Mouse (Mus musculus) heart, adult 11 months (tissue): Measurements from ENCODE around the gene Pde2a.

Experiments used
- DNase-seq: peaks from one replicate; pipeline ENCODE4 v3.0.0; 2022

The Pde2a gene

DNA sequence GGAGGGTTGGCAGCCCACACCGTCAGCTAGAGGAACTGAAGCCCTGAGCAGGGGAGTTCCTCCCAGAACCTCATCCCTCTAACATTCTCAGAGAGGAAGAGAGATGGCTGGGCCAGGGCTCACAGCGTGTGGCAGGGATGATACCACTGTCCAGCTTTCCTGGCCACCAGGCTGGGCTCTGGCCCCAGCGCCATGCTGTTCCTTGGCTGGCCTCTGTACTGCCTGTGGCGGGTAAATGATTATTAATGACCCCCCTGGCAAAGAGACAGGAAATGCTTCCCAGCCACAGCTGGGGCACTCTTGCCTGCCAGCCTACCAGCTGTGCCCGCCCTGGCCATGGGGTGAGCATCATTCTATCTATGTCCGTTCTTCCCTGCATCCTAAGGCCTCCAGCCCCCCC, 33.6 kb downstream of the Pde2a start:
- DNase-seq = peak; percentile 88

DNA sequence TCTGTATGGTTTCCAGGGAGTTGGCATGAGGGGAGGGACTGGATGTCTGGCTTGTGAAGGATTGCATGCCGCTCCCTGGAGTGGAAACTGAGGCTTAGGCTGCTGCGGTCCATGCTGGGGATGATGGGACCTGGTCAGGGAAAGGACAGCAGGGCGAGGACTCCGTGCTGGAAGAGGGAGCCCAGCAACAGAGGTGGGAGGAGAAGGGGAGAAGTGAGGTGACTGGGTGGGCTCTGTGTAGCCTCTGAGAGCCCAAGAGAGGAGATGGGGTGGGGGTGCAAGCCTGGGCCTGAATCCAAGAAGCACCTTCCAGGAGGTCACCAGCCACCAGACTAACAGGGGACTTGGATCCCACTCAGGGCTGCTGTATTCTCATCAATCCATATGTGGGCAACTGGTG, 34.8 kb downstream of the Pde2a start:
- peak; percentile 91 for DNase-seq

DNA sequence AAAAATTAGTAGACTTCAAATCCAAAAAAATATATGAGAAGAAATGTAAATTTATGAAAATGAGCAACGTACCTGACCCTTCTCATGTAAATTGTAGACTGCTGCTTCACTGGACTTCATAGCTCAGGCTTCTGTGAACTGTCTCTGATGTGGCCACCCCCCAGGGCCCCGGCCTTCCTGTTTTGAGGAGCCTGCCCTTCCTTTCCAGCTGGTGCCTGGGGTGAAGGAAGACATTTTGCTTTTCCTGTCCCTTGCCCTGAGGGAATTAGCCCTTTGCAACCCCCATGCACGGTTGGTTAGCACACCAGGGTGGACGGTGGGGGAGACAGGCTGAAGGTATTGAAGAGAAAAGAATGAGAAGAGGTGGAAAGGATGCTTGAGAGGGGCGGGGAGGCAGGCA, 35.3 kb downstream of the Pde2a start:
- DNase-seq = peak; percentile 96

DNA sequence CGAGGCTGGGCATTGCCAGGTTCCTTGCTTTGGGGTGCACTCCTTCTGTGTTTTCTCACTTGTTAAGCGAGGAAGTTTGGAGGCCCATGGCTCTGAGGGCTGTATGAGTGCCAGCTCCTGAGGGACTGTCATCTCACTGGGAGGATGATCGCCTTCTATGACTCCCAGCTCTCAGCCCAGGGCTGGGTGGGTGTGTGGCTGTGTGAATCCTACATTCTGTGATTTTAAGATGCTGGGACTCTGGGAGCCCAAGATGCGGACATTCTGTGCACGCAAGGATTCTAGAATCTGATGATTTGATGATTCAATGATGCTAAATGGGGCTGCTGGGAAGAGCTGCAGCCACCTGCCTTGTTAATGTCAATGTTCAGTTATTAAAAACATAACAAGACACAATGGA, 35.8 kb downstream of the Pde2a start:
- peak; percentile 92 for DNase-seq

DNA sequence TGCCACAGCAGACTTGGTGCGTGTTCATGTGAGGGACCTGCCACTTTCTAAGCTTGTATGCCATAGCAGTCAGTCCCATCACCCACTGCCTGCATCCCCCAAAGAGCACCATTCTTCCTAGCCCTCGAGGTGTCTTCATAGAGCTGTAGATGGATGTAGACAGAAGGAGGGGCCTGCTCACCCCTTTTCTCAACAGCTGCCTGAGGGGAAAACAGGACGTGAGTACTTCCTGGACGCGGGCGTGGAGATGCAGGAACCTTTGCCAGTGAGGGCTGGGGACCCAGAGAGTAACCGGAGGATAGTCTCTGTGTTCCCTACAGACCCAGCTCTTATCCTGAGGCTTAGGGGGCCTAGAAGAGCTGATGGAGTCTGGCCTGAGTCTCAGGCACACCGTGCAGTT, 36.3 kb downstream of the Pde2a start:
- peak; percentile 98 for DNase-seq

DNA sequence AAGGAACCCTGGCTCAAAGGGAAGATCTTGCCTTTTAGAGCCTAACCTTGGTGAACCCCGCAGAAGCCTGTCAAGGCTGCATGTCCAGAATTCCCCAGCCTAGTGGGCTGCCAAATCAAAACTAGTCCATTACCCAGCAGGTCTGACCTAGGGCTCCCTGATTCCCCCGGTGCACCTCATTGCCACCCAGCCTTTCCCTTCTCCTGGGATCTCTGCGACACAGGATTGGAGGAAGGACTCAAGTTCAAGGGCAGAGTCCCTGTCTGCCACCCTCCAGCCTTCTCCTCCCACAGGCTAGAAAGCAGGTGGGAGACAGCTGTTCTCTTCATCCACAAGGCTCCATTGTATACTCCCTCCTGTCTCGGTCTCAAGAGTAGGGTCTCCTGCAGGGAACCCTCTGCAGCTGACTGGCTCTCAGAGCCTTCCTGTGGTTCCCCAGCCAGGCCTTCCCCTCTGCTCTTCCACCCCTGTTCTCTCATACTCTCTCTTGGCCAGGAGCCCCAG, 36.8 kb downstream of the Pde2a start:
- peak; percentile 90 for DNase-seq

DNA sequence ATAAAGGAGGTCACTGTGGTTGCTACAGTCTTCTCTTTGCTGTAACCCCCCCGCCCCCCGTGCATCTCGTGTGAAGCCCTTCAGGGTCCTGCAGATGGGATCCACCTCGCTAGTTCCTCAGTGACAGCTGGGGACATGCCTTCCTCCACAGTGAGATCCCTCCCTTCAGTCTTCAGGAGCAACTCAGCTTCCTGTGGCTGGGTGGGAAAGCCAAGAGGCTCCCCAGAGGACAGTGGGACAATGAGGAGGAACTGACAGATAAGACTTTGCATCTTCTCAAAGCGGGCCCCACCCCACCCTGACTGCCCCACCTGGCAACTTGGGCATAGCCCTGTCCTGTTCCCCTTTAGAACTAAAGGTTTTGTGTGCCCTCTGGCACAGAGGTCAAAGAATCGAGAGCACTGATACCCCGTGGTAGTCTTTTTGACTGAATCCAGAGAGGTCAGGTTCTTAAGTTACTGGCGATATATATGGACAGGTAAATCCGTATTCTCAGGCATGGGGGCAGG, 37.9 kb downstream of the Pde2a start:
- peak; percentile 97 for DNase-seq

DNA sequence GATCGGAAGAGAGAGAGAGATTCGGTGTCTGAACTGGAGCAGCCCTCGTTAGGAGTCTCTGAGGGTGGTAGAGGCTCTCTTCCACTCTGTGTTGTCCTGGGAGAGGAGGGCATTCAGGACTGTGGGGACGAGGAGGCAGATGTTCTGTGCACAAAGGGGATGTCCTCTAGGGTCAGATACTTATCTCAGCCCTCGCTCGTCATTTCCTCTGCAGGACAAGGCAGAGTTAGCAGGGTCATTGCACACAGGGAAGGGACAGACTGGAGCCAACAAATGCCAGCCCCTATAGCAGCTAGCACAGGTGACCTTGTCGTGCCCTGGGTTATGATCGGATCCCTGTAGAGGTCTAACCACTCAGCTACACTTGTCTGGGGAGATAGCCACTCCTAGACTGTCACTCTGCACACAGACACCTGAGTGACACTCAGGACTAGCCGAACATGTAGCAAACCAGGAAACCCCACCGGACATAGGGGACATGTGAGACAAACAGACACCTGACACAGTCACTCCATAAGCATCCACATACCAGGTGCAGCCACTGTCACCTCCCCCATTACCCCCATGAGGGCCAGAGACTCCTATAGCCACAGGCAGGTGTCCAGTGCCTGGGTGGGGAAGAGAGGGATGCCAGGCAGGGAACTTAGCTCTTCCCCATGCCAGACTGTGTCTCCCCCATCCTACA, 38.6 kb downstream of the Pde2a start:
- DNase-seq = peak; percentile 95

DNA sequence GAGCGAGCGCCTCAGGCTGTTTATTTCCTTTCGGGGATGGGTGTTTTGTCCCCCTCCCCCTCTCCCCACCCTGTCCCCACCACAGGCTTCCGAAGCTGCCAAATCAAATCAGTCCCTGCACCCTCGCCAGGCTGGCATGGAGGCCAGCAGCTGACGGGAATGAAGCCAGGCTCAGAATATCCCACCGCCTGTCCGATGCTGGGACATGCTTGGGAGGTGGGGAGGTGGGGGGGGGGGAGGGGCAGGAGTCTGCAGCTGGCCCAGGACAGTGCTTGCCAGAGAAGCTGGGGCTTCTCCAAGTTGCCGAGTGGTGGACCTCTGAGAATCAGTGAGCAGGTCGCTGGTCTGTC, 39.1 kb downstream of the Pde2a start:
- peak; percentile 99 for DNase-seq

DNA sequence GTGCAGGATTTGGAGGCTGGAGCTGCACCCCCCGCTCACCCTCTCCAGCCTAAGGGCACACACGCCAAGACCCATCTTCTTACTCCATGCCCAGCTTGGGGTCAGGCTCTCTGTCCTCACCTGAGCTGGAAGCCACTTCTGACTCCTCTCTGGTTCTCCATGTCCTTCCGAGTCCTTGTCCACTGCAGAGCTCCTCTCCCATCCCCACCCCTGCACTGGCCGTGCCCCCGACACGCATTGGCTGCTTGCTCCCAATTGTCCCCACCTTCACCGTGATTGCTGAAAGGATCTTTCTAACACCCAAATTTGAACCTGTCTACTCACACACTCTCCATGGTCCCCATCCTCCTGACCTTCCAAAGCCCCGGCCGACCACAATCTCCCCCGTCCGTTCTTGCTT, 40.1 kb downstream of the Pde2a start:
- peak; percentile 92 for DNase-seq

DNA sequence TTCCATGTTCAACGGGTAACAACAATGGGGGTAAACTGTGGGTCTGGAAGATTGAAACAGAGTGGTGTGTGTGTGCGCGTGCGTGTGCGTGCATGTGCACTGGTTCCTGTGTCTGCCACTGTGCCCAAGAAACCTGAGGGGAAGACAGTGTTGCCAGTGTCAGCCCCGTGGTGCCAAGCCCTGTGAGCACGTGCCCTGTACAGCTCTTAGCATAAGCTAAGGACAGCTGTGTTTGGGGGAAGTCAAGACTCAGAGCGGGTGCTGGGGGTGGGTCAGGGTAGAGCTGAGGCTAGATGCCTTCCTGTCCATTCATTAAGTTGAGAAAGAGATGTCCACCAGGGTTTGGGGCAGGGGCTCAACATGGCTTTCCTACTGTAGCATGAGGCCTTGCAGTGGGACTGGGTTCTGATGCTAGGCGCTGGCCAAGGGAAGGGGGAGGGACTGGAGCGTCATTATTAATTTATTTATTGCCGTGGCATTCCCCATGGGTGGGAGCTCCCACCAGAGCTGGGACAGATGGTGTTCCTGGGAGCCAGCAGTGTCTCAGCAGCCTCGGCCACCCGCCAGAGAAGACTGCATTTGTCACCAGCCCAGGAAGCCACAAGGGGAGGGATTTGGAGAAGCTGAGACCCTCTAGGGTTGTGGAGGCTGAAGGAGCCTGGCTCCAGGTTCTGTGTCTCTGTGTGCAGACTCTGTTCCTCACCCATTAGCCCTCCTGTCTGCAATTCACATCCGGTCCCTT, 41.0 kb downstream of the Pde2a start:
- peak; percentile 93 for DNase-seq

DNA sequence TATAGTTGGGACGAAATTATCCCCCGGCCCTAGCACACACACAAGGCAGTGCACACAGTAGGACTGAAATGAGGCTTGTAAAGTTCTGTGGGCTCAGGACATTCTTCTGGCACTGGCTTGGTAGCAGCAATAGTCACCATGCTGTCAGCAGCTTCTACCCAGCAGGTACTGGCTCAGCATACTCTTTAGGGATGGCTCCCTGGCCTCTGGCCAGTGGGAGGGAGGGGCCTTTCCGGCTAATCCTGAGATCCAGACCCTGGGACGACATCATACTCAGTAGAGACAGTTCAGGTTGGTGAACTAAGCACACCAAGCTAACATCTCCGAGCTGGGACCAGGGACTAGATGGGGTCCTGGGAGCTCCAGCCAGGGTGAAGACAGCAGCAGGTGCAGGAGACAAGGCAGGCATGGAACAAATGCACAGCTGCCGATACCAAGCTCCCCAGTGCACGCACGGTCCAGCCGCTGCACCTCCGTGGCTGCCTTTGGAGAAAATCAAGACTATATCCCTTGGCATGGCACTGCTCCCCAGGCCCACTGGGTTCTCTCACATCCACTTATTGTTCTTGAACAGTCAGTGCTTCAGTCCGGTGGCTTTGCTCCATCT, 42.3 kb downstream of the Pde2a start:
- DNase-seq = no peak

DNA sequence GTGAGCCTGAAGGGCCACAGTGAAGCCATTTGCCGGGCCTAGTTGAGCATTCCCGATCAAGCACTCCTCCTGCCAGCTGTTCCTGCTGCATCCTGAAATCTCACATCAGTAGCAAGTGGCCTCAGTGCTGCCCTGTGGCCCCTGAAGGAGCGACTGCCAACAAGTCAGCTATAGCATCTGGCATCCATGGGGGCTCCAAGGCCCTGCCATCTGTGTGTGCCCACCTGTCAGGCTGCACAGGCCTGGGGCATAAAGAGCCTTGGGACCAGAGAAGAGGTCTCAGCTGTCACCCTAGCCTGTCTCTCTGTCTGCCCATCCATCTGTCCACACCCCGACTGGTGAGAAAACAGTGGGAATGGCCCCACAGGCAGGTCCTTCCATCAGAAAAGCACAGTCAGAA, 43.4 kb downstream of the Pde2a start:
- peak; percentile 92 for DNase-seq

DNA sequence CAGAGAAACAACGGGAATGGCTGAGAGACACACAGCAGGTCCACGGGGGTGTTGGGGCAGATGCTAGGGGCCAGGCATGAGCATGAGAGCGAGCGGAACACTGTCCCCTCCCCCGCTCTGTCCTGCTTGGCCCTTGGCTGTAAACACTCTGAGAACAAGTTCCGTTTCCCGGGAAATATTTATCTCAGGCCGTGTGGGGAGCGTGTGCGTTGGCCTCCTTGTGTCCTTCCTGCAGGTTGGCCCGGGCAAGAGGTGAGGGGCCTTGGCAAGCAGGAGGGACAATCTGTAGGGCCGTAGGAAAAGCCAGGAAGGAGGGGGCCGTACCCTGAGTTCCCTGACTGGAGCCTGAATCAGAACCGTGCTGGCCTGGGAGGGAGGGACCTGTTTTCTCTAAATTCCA, 43.9 kb downstream of the Pde2a start:
- DNase-seq = peak; percentile 99

DNA sequence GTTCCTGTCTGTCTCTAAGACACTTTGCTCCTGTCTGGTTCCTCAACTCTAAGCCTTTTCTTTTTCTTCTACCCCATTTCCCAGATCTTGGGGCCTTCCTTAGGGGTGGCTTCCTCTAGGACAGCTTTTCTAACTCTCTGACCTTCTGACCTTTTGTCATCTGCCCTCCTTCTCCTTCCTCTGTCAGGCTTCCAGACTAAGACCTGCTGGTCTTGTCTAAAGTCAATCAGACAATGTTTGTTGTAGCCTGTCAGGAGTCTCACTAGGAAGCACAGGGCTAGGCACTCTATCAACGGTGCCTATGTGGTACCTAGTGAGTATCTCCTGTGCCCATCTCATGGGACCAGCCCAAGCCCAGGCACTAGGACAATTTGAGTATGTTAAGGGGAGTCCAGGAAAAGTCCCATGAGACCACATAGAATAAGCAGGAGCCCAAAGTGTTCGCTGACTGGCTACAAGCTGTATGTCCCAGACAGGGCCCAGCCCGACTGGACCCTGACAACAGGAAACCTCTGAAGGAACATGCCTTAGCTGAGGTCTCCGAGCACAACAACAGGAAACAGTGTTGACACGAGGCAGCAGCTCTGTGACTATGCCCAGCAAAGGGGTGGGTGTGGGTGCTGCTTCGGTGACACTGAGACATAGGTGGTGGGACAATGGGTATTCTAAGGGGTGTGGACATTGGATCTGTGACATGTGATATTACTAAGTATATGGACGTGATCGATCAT, 44.5 kb downstream of the Pde2a start:
- peak; percentile 98 for DNase-seq

DNA sequence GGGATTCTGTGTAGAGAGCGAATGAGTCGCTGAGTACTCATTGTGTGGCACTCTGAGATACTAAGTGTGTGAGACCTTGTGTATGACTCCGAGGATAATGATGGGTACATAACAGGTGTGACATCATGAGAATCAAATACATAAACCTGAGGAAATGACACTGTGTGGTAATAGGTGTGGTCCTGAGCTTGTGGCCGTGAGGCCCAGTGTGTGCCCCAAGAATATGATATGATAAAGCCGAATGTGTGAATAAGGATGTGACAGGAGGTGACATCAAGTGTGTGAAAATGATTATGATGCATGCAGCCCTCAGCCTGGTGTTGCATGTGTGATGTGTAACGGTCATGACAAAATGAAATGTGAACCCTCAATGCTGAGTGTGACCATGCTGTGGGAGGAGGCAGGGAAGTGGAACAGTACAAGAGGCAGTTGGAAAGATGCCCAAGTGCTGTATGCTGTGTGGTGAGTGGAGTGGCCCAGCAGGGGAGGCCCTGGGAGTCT, 45.1 kb downstream of the Pde2a start:
- DNase-seq = peak; percentile 95

DNA sequence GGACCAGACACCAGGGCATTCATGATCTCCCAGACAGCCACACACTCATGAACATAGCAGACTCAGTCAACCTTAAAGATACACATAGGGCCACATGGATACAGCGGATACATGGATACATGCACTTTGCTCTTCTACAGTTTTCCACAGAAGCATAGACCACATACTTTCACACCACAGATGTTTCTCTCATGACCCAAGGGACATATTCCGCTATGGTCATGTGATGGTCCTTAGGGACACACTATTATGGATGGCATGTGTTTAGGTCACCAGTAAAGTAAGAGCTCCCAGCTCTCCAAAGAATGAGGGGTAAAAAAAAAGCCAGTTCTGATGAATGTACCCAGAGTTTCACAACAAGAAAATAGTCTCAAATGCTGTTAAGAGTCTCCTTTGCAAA, 49.9 kb downstream of the Pde2a start:
- DNase-seq = no peak

DNA sequence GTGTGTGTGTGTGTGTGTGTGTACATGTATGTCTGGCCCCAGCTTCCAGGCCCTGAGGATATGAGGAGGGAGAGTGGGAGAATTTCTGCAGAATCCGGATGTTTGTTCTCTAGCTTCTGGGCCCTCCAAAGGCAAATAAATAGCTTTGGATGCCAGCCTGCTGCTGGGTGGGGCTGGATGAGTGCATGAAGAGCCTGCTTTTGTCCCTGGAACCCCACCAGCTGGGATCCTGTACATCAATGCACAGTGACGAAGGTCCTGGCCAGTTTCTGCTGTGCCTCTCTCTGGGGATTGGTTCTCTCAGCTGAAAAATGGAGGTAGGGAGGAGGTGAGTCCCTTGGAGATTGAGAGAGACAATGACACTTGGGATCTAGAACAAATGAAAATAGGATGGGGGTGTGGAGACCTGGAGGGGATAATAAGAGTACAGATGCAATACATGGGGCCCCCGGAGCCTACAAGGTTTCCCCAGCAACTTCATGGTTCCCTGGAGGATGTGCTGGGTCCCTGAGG, 50.5 kb downstream of the Pde2a start:
- DNase-seq = peak; percentile 91

DNA sequence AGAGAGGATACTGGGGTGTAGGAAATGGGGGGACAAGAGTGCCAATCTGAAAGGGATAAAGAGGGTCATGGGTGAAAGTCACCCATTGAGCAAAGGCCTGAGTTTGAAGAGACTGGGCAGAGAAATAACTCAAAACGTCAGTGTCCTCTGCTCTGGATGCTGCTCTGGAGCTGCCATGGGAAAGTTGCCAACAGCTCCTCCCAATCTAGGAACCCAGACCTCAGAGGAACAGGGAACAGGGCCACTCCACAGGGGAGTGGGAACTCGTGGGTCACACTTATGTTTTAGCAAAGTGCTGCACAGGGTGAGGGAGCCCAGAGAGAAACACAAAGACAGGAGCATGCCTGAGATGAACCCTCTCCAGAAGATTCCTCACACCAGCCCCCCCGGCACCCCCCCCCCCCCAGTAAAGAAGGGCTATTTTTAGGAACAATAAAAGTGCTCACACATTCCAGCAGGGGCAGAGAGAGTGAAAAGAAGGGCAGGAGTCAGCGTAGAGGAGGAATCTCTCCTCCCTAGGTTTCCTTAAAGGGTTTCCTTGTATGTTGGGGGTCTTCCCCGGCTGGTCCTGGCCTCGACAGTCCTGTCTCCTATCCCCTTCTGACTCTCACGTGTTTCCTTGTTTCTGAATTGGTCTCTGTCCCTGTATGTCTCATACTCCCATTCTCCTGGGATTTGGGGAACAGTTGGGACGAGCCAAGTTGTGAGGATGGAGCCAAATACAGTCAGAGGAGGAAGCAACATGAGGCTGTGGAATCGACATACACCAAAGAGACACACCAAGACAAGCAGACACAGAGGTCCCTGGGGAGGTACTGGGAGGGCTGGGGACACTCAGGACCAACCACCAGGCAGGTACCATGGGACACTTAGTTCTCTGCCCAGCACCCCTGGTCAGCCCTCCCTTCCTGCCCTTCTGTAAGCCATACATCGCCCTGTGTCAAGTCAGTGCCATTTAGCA, 51.4 kb downstream of the Pde2a start:
- DNase-seq = peak; percentile 97

DNA sequence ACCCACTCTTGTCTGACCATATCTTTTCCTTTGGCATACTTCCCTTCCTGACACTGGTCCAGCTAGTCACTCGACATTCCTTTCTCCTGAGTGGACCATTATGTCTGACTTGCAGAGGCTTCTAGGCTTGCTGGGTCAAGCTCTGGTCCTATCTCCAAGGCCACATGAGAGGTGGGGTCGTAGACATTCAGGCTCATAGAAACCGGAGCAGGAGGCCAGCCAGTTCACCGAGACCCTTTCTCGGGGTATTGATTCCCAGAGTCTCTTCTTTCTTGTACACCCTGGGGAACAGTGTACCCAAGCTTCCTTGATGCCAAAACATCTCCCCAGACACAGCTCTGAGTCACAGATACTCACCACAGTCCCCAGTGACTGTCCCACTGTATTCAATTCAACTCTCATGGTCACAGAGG, 52.9 kb downstream of the Pde2a start:
- DNase-seq = peak; percentile 92

DNA sequence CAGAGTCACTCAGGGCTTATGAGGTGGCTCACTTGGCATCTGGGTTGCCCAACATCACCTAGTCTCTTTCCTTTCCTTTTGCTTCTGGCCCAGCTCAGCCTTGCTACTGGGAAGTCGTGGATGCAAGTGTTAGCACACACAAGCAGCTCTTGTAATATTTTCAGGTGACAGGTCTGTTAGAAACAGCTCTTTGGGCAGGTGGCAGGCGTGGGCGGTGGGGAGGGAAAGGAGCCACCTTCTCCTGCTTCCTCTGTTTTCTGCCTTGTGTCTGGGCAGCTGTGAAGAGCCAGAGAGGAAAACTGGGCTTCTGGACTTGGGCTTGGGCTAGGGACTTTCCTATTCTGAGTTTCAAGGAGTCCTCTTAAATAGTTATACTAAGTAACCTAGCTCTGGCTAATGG, 54.5 kb downstream of the Pde2a start:
- DNase-seq = no peak

DNA sequence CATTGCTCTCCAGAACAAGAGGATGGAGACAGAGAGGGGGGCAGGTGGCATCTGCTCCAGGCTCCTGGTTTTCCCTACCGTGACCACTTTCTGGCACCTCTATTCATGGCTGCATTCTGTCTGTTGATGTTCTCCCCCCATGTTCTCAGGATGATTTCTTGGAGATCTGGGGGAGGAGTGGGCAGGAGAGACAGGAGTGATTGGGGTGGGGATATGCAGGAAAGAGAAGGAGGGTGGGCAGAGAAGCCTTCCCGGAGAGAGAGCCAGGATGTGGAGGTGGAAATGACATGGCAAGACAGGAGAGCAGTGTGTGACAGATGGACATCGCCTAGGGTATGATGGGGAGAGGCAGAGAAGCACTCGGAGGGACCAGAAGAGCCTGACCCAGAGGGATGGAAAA, 55.0 kb downstream of the Pde2a start:
- DNase-seq = no peak
